Mouse (Mus musculus): Measurements from ENCODE around the gene Oat.

Gene Oat

DNA sequence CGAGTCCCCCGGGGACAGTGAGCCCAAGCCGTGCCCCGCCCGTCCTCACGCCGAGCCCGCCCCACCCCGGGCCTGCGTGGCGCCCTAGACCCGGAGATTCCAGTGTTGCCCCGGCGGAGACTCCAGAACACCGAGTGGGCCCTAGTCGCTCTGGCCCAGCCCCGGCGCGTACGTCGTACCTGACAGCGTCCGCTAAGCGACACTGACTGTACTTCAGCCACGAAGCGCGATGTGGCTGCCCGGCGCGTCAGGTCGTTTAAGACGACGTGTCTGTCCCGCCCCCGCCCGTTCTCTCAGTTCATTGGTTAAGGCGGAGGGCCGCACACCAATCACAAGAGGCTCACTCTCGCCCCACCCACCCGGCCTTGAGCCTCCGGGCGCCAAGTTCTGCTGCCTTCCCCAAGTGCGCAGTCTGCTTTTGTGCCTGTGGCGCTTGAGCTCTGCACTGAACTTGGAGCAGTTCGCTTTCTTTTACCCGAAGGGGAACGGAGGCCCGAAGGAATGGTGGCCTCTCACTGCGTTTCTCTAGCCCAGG, at the start of gene Oat:
Oat (minus strand) TSS at position 283 of the 535 bp plus-strand sequence.
- peak; percentile 95 for DNase-seq

GRCm38 (mm10) chr7:132624161-132624560, 48.0 kb upstream of the Oat start:
- DNase-seq = no peak

DNA sequence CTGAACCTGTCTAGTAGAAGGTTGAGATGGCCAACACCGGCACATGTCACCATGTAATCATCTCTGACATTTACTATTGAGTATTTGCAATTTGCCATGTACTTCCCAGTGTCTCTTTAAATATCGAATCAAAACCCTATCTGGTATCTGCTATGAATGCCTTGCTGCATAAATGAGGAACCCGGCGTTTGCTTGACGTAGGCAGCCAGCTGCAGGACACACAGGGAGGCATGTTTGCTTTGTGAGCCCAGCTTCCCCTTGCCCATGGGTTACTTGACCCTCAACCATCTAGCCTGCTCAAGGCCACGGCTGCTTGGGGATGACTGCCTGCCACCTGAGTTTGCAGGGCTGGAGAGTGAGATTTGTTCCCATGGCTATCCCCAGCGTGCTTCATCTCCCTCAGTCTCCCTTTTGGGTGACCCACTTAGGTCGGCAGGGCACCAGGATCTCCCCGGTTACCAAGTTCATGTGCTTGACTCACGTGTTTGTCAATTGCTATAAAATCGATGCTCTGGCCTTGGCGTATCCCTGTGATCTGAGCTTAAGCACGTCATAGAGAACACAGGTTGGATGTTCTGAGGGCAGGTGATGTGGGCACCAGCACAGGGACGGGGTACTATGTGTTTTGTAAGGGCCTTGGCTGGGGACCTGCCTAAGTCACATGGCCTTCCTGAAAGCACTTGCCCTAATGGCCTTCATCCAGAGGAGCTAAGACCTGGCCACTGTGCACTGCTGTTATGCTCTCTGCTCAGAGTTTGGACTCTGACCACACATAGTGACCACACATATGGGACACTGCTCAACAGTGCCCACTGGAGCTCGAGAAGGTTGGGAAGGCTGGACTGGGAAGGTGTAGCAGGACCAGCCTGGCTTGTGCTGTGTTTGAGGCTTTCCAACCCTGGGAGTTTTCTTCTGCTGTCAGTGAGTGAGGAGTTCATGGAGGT, 44.0 kb upstream of the Oat start:
- no peak for DNase-seq

DNA sequence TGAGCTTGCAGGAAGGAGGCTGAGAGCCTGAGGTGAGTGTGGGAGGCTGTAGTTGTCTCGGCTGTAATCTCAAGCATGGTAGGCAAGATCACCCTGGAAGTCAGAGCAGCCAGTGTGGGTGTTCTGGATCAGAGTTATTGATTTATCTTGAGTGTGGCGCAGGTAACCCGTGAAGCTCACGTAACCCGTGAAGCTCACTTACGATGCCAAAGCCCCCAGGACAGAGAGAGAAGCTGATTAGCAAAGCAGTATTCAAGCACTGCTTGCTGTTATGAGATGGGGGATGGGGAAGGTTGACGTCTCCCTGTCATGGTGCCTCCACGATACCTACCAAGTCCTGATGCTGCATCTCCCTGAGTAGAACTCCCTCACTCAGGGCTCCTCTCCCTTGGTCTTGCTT, 43.4 kb upstream of the Oat start:
- no peak for DNase-seq

GRCm38 (mm10) chr7:132617021-132617564, 40.9 kb upstream of the Oat start:
- DNase-seq = no peak

- no peak for DNase-seq
Measured at GRCm38 (mm10) chr7:132616391-132616790, 40.2 kb upstream of the Oat start.

GRCm38 (mm10) chr7:132615346-132615745, 39.1 kb upstream of the Oat start:
- DNase-seq = no peak

- no peak for DNase-seq
Measured at GRCm38 (mm10) chr7:132611530-132611929, 35.3 kb upstream of the Oat start.

- peak; percentile 52 for DNase-seq
Measured at GRCm38 (mm10) chr7:132610468-132611318, 34.5 kb upstream of the Oat start, which contains the start of gene Lhpp. Gene Lhpp (plus strand): TSS chr7:132610638.

DNA sequence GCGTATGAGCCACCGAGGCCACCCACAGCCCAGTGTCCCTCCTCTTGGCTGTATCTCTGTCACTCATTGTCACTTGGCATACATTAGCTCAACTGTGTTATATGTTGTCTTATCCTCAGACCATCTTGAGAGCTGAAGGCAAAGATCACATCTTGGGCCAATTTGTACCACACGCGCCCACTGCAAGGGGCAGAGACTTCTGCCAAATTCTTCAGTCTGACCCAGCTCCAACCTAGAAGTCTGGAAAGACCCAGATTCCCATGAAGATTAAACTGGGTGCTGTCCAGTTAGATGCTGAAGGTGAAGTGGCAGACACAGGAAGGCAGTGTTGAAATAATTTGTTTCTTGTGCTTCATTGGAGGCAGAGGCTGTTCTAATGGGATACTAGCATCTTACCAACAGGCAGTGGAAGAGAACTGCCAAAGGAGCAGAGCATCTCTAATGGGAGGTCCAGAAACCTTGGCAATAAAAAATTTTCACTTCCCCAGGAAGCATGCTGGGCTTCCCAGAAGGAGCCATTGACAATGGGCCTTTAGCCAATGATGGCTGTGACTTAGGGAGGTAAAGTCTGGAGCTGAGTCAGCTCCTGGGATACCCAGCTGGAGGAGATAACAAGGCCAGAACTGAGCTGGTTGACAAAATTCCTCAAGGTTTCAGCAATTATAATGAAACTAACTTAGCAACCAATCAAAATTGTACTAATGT, 32.3 kb upstream of the Oat start:
- DNase-seq = peak; percentile 18

DNA sequence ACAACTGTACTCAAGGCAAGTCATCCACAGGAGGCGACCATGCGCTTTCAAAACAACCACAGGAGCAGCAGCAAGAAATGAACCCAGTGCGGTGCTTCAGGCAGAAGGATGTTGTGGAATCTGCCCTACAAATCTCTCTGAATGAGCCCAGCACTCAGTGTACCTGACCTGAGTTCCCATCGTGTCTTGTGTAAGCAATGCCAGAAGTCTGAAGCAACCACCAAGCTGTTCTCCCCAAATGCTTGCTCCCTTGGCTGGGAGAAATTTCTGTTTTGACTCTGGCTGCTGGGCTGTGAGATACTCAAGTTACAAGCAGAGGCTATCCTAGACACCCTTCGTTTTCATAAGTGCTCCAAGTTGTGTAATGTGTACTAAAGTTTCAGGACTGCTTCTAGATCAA, 29.5 kb upstream of the Oat start:
- DNase-seq = no peak

- no peak for DNase-seq
Measured at GRCm38 (mm10) chr7:132604720-132605119, 28.5 kb upstream of the Oat start.

DNA sequence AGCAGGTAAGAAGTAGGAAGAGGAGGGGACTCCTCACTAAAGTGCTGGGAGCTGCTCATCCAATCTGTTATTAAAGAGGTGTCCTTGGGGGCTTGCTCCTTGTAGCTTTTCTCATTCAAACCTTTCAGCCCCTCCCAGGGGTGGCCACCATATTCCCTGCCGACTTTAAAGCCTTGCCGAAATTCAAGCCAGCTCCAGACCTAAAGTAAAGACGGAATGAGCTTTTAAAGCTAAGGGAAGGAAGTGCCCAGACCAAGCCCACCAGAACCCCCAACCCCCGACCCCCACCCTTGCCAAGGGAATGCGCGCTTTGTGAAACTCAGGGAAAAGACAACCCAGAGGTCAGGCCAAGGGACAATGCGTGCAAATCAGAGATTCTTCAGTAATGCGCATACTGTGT, 24.7 kb upstream of the Oat start:
- no peak for DNase-seq

GRCm38 (mm10) chr7:132600026-132600425, 23.8 kb upstream of the Oat start:
- DNase-seq = no peak

DNA sequence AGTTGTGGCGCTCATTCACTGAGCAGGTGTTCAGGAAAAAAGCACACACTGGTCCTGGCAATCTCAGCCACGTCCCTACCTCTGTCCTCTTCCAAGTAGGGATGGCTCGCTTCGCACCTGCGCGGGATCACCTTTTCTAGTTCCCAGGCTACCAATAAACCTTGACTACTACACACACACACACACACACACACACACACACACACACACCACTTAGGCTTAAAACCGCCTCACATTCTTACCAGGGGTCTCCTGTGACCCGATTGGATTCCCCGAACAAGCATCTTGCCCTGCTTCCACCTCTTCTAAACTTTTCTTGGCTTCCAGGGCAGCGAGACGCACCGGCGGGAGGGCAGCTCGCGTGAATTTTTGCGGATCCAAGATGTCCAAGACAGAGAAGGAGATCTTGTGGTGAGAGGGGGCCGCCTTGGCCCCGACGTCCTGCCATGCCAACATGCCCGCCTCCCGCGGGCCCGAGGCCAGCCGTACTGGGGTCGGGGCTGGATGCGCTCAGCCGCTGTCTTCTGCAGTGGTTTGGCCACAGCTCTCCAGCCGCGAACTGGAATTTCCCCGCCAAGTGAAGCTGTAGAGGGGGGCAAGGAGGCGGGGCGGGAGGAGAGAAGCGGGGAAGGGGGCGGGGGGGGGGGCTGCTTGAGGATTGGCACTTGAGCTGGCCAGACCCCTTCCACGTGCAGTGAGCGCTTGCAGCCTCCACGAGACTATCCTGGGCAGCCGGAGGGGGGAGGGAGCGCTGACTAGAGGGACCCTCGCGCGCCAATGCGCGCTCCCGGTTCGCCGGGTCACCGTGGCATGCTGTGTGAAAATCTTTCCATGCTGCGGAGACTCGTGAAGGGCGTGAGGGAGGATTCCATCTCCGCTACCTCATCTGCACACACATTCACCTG, 23.1 kb upstream of the Oat start, which contains the start of gene Nkx1-2:
Nkx1-2 (minus strand) TSS at position 567 of the 905 bp plus-strand sequence.
- DNase-seq = no peak

- DNase-seq = no peak
Measured at GRCm38 (mm10) chr7:132597251-132598041, 21.2 kb upstream of the Oat start.

GRCm38 (mm10) chr7:132596557-132597250, 20.5 kb upstream of the Oat start:
- no peak for DNase-seq

- DNase-seq = no peak
Measured at GRCm38 (mm10) chr7:132595787-132596186, 19.6 kb upstream of the Oat start.

DNA sequence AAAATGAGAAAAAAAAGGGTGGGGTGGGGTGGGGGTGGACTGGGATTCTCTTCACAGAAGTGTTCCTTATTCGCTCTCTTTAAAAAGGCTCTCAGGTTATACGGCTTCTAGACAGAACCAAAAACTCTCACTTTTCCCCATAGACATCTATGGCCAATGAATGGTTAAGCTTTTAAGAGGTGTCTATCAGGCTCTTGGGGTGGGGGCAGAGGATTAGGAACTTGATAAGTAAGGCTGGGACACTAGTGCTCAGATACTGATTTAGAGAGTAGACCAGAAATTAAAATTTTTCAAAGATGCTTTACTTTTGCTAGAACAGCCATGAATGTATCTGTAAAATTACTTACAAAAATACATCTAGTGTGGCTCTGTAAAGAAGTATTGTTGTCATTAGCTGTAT, 18.1 kb upstream of the Oat start:
- DNase-seq = no peak

DNA sequence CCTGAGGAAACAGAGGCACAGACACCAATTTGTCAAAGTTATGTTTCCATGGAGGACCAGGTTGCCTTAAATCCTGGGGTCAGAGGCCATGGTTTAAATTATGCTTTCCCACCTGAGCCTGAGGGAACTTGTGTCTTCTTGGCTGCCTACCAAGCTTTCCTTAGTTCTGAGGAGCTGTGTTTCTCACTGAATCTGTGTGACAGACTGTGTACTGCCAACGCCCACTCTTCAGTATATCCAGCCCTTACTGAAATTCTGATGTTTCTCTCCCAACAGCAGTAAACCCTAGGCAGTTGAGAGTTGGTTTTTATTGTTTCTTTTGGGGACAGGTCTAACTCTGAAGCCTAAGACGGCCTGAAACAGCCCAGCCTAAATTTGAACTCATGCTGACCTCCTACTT, 17.6 kb upstream of the Oat start:
- no peak for DNase-seq
